Mouse (Mus musculus): ENCODE measurements around the gene Ccdc170. TPM values are rescaled to one million over a fixed set of nuclear protein-coding genes. Genes with fewer than 3 reads are reported as not detected.
"Not testable (repeated sequence)": the region's sequence is repeated elsewhere in the genome, so short reads cannot be mapped to it uniquely, and the experiment has no call there.

Ccdc170 gene
- total RNA-seq, 2 experiments from 2014 or later, result not detected

GRCm38 (mm10) chr10:4597211-4597610 is 114.9 kb downstream of the Ccdc170 start:
- no peak for ATAC-seq (replicated peaks; ENCODE audit: low FRiP score, poor library complexity, severe bottlenecking)

DNA sequence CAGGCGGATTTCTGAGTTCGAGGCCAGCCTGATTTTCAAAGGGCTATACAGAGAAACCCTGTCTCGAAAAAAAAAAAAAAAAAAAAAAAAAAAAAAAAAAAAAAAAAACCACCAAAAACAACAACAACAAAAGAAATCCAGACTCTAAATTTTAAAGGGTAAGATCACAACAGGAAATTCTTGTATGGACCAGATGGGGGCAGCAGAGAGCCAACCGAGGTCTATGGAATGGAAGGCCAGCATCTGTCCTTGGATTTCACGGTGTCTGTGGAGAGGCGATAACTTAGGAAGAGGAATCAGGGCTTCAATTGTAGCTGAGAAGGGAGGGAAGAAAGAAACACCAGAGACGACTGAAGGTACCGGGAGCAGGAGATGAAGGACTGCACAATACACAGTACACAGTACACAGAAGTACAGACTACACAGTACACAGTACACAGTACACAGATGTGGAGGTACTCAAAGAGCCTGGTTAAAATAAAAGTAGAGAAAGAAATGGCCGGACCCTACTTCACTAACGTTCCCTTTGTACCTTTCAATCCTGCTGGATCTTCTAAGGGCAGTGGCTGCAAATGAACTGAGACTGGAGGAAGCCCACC is 116.0 kb downstream of the Ccdc170 start:
- no peak for ATAC-seq (replicated peaks; ENCODE audit: low FRiP score, poor library complexity, severe bottlenecking)

- no peak for ATAC-seq (replicated peaks; ENCODE audit: low FRiP score, poor library complexity, severe bottlenecking)
Measured at GRCm38 (mm10) chr10:4598916-4599315, 116.6 kb downstream of the Ccdc170 start.

- no peak for ATAC-seq (replicated peaks; ENCODE audit: low FRiP score, poor library complexity, severe bottlenecking)
Measured at GRCm38 (mm10) chr10:4599591-4599990, 117.3 kb downstream of the Ccdc170 start.

DNA sequence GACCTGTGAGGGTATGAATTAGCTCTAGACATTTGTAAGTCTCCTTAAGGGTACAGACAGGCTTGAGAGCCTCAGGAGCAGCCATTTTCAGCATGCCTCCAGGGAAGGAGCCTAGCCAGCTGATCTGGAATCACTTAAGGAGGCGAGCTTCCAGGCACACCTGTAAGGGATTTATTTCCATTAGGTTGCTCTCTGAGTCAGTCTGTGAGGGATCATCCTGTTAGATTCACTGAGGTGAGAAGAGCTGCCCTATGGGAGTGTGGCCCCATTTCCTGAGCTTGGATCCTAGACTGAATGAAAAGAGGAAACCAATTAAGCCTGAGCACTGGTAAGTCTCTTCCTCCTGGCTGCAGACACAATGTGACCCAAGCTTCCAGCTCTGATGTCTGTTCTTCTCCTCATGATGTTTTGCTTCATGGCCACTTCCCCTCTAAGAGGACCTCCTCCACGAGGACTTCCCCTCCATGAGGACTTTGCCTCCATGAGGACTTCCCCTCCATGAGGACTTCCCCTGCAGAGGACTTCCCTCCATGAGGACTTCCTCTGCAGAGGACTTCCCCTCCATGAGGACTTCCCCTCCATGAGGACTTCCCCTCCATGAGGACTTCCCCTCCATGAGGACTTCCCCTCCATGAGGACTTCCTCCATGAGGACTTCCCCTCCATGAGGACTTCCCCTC is 118.6 kb downstream of the Ccdc170 start:
- no peak for ATAC-seq (replicated peaks; ENCODE audit: low FRiP score, poor library complexity, severe bottlenecking)

GRCm38 (mm10) chr10:4601612-4602011 is 119.3 kb downstream of the Ccdc170 start:
- ATAC-seq (replicated peaks; ENCODE audit: low FRiP score, poor library complexity, severe bottlenecking), result not testable (repeated sequence)

DNA sequence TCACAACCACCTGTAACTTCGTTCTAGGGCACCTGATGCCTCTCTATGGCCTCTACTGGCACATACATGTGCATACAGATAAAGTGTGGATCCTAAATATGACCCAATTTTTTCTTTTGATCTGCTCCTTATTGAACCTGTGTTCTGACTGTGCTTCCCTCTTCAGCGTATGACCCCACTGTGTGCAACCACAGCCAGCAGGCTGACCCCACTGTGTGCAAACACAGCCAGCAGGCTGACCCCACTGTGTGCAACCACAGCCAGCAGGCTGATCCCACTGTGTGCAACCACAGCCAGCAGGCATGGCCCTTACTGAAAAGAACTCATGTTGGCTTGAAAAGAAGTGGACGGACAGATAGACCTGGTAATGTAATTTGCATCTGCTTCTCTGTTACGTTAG is 120.2 kb downstream of the Ccdc170 start:
- ATAC-seq (replicated peaks; ENCODE audit: low FRiP score, poor library complexity, severe bottlenecking), result no peak

DNA sequence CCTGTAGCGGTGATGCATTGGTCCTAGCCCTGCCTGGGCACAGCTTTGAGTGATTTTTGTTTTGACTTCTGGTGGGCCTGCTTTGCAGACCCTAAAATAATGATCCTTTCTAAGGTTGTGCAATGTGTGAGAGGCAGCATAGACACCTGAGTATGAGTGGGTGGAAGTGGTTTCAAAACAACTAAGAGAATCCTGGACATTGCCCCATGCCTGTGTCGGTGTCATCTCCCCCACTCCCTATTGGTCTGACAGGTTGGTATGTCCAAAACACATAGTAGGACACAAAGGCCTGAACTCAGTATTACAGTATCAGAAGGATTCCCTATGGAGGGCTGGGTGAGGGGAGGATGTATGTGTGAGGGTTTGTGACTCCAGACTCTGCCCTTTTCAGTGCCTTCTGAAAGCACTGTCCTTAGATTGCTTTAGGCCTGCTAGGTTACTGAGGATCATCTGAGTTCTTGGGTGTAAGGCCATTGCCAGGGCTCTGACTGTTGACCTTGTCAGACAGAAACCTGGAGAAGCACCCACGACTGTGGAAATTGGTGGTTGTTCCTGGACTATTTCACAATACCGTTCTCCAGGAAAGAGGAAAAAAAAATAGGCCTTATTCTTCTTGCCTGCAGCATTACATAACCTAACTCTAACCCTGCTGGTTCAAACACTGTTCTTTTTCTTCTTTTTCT is 122.4 kb downstream of the Ccdc170 start:
- ATAC-seq (replicated peaks; ENCODE audit: low FRiP score, poor library complexity, severe bottlenecking), result no peak

DNA sequence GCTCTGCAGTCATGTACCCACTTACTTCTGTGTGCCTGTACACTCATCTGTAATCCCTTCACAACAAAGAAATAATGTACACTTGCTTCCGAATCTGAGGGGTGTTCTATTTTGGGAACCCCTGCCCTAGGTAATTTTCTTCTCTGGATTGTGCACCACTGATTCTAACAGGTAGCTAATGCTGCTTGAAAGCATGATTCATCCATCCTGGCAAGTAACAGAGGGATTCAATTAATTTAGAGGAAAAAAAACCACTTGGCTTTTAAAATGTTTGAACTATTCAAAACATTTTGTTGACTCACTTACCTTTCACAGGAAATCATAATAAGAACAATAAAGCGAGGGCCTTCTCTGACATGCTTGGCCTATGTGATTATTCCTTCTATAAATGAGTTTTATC is 127.9 kb downstream of the Ccdc170 start:
- no peak for ATAC-seq (replicated peaks; ENCODE audit: low FRiP score, poor library complexity, severe bottlenecking)

- no peak for ATAC-seq (replicated peaks; ENCODE audit: low FRiP score, poor library complexity, severe bottlenecking)
Measured at GRCm38 (mm10) chr10:4611386-4612155, 129.3 kb downstream of the Ccdc170 start, which contains the start of gene Esr1. Gene Esr1, plus strand, starts transcription at chr10:4611593.

Other genes starting within 250 kb of the Ccdc170 start
- gene Akap12, start 216.1 kb upstream of the Ccdc170 start, total RNA-seq (2015; ENCODE audit: low replicate concordance), result not detected in 2 replicates
- 0.14 TPM in 1 of 2 replicates, not detected in the other for gene Akap12, start 216.1 kb upstream of the Ccdc170 start, total RNA-seq (2017; ENCODE audit: low replicate concordance)
- gene Zbtb2, start 94.4 kb upstream of the Ccdc170 start, total RNA-seq (2015; ENCODE audit: low replicate concordance), result 4.4 and 4.8 TPM in 2 replicates
- 2.6 and 4.6 TPM in 2 replicates for gene Zbtb2, start 94.4 kb upstream of the Ccdc170 start, total RNA-seq (2017; ENCODE audit: low replicate concordance)
- 8.2 and 37.7 TPM in 2 replicates for gene Rmnd1, start 50.1 kb upstream of the Ccdc170 start, total RNA-seq (2015; ENCODE audit: low replicate concordance)
- 5.7 and 18.2 TPM in 2 replicates for gene Rmnd1, start 50.1 kb upstream of the Ccdc170 start, total RNA-seq (2017; ENCODE audit: low replicate concordance)
- 11.1 and 11.3 TPM in 2 replicates for gene Armt1, start 50.0 kb upstream of the Ccdc170 start, total RNA-seq (2015; ENCODE audit: low replicate concordance)
- gene Armt1, start 50.0 kb upstream of the Ccdc170 start, total RNA-seq (2017; ENCODE audit: low replicate concordance), result 5.6 and 12.5 TPM in 2 replicates
- gene Esr1, start 129.1 kb downstream of the Ccdc170 start, total RNA-seq (2015; ENCODE audit: low replicate concordance), result 4.4 and 5.6 TPM in 2 replicates
- 0.42 and 1.2 TPM in 2 replicates for gene Esr1, start 129.1 kb downstream of the Ccdc170 start, total RNA-seq (2017; ENCODE audit: low replicate concordance)